ENCODE assay signal across 8 mouse cellular contexts in genomic region chr7:27329326-27329947, GRCm38 (mm10). TPM values are rescaled to one million over a fixed set of nuclear protein-coding genes. Genes with fewer than 3 reads are reported as not detected.
DNase-seq lines count a peak whose midpoint lies in the region; ATAC-seq and TF ChIP-seq lines count a peak whose summit lies in the region.

No protein-coding gene starts in this region.

- peak overlapping the region; percentile 65 for H3K4me3 ChIP-seq in bone marrow macrophage, adult 2 months (ENCODE audit: insufficient read depth, low read length)
- H3K4me3 ChIP-seq in forebrain, embryonic 12.5 days (replicated peaks), result peak overlapping the region; percentile 29
- peak overlapping the region; percentile 26 for H3K4me3 ChIP-seq in lung, embryonic 14.5 days (ENCODE audit: low read depth, low read length)
- H3K4me3 ChIP-seq in neural tube, embryonic 15.5 days (replicated peaks), result peak overlapping the region; percentile 26
- 0 out of 2 replicates have a peak overlapping the region, but pooled peaks have one; percentile 3 for H3K4me3 ChIP-seq in thymus, adult 2 months (ENCODE audit: control insufficient read depth, insufficient read depth, low read length)

- TF ChIP-seq POLR2A in bone marrow macrophage, adult 2 months (IDR thresholded peaks at IDR 0.05; ENCODE audit: borderline replicate concordance, low read depth, low read length), result no peak
- TF ChIP-seq POLR2A in thymus, adult 2 months (IDR thresholded peaks at IDR 0.05; ENCODE audit: control insufficient read depth, extremely low read depth, insufficient read depth, low read length, poor library complexity), result no peak

- ATAC-seq in CD4-positive, CD25-positive, alpha-beta regulatory T cell, adult 4 months, result peak; percentile 73
- peak; percentile 57 for ATAC-seq in forebrain, embryonic 12.5 days (ENCODE audit: low FRiP score)
- 0 out of 2 replicates have a peak, but pooled peaks have one; percentile 5 for ATAC-seq in lung, embryonic 14.5 days (ENCODE audit: insufficient read depth)
- ATAC-seq in neural tube, embryonic 15.5 days (ENCODE audit: low FRiP score), result peak; percentile 32

- H3K27me3 ChIP-seq in forebrain, embryonic 12.5 days, result peaks cover 100% of the 10 kb centered on the region
- H3K27me3 ChIP-seq in lung, embryonic 14.5 days (ENCODE audit: insufficient read depth, low read length), result peaks cover 61% of the 10 kb centered on the region
- peaks cover 97% of the 10 kb centered on the region for H3K27me3 ChIP-seq in neural tube, embryonic 15.5 days (replicated peaks)
- H3K27me3 ChIP-seq in thymus, adult 2 months (ENCODE audit: control insufficient read depth, insufficient read depth, low read length), result peaks cover 27% of the 10 kb centered on the region

- H3K4me1 ChIP-seq in bone marrow macrophage, adult 2 months (ENCODE audit: control insufficient read depth, insufficient read depth, low read length), result peaks cover 18% of the 10 kb centered on the region
- peaks cover 60% of the 10 kb centered on the region for H3K4me1 ChIP-seq in forebrain, embryonic 12.5 days
- H3K4me1 ChIP-seq in lung, embryonic 14.5 days (ENCODE audit: insufficient read depth), result peaks cover 20% of the 10 kb centered on the region; the same call in 1 of the 2 replicates
- peaks cover 66% of the 10 kb centered on the region for H3K4me1 ChIP-seq in neural tube, embryonic 15.5 days
- H3K4me1 ChIP-seq in thymus, adult 2 months (replicated peaks; ENCODE audit: control insufficient read depth, insufficient read depth, low read length), result peaks cover 42% of the 10 kb centered on the region

- no peaks in the 10 kb centered on the region for H3K9me3 ChIP-seq in forebrain, embryonic 12.5 days
- H3K9me3 ChIP-seq in lung, embryonic 14.5 days (ENCODE audit: low read depth, low read length), result no peaks in the 10 kb centered on the region
- H3K9me3 ChIP-seq in neural tube, embryonic 15.5 days (replicated peaks), result no peaks in the 10 kb centered on the region

- H3K9ac ChIP-seq in forebrain, embryonic 12.5 days, result no peak overlapping the region
- no peak overlapping the region for H3K9ac ChIP-seq in lung, embryonic 14.5 days
- no peak overlapping the region for H3K9ac ChIP-seq in neural tube, embryonic 15.5 days (replicated peaks)

- H3K36me3 ChIP-seq in forebrain, embryonic 12.5 days (replicated peaks), result no peaks in the 10 kb centered on the region
- peaks cover 18% of the 10 kb centered on the region; the same call in 1 of the 2 replicates for H3K36me3 ChIP-seq in lung, embryonic 14.5 days (ENCODE audit: insufficient read depth)
- H3K36me3 ChIP-seq in neural tube, embryonic 15.5 days, result no peaks in the 10 kb centered on the region
- H3K36me3 ChIP-seq in thymus, adult 2 months (ENCODE audit: control insufficient read depth, insufficient read depth, low read length), result no peaks in the 10 kb centered on the region

- H3K27ac ChIP-seq in bone marrow macrophage, adult 2 months (ENCODE audit: insufficient read depth, low read depth, low read length), result no peak overlapping the region
- H3K27ac ChIP-seq in forebrain, embryonic 12.5 days, result no peak overlapping the region
- no peak overlapping the region for H3K27ac ChIP-seq in lung, embryonic 14.5 days (ENCODE audit: low read depth)
- H3K27ac ChIP-seq in neural tube, embryonic 15.5 days (replicated peaks), result no peak overlapping the region
- no peak overlapping the region for H3K27ac ChIP-seq in thymus, adult 2 months (ENCODE audit: control insufficient read depth, insufficient read depth, low read length)

- TF ChIP-seq CTCF in bone marrow macrophage, adult 2 months (IDR thresholded peaks at IDR 0.05; ENCODE audit: low read depth, low read length), result no peak
- TF ChIP-seq CTCF in lung, embryonic 14.5 days (IDR thresholded peaks at IDR 0.05; ENCODE audit: low read depth), result peak; percentile 81
- TF ChIP-seq CTCF in thymus, adult 2 months (IDR thresholded peaks at IDR 0.05; ENCODE audit: borderline replicate concordance, control insufficient read depth, extremely low read depth, insufficient read depth, low read length, poor library complexity), result peak; percentile 88

- peak; percentile 63 for DNase-seq in heart, postnatal 25 days (ENCODE audit: low spot score)
- peak; percentile 86 for DNase-seq in layer of hippocampus, adult 11-12 months (ENCODE audit: low spot score)
- DNase-seq in lung, embryonic 14.5 days, result peak; percentile 96
- DNase-seq in thymus, adult 2 months, result peak; percentile 92

- intact Hi-C loops in heart, postnatal 25 days (cut with DNase I), result loop anchor here (2.0 to 5.0 kb wide), 2 partner anchors 27 to 37 kb away; no protein-coding TSS in a partner anchor

- H3K4me2 ChIP-seq in forebrain, embryonic 12.5 days, result peak overlapping the region; percentile 52
- peak overlapping the region; percentile 93 for H3K4me2 ChIP-seq in lung, embryonic 14.5 days
- H3K4me2 ChIP-seq in neural tube, embryonic 15.5 days, result peak overlapping the region; percentile 46

- WGBS in forebrain, embryonic 12.5 days, result 3% methylated on average over 45 of the region's 45 CpGs
- 5% methylated on average over 45 of the region's 45 CpGs for WGBS in lung, embryonic 14.5 days
- WGBS in neural tube, embryonic 15.5 days, result 5% methylated on average over 45 of the region's 45 CpGs
- WGBS in thymus, adult 2 months, result 5% methylated on average over 45 of the region's 45 CpGs

RNA-seq across cellular contexts. Expression of gene Ltbp4, which starts 8.1 kb away (rescaled TPM):
- 1 to 10 TPM in 1 of 2 experiments, under 1 TPM in 1; 0.77 to 2.0 TPM for polyA plus RNA-seq in CD4-positive, CD25-positive, alpha-beta regulatory T cell, adult 4 months (2017; shearing (Covaris generic))
- polyA plus RNA-seq in bone marrow macrophage, adult 2 months (2012; ENCODE audit: insufficient read depth, insufficient read length, missing spikeins), result 0.84 TPM in 1 of 2 replicates, not detected in the other
- 12.4 and 16.5 TPM in 2 replicates for polyA plus RNA-seq in forebrain, embryonic 12.5 days (2016; fragmentation: Nextera tagmentation; extraction: Ambion mirVana)
- 100 to 1,000 TPM; 210 to 247 TPM for total RNA-seq in heart, postnatal 25 days (2021)
- 73.5 and 86.0 TPM in 2 replicates for polyA plus RNA-seq in lung, embryonic 14.5 days (2014; fragmentation: Nextera tagmentation; extraction: Ambion mirVana)
- polyA plus RNA-seq in neural tube, embryonic 15.5 days (2015; fragmentation: Nextera tagmentation; extraction: Ambion mirVana), result 10.7 and 17.8 TPM in 2 replicates
- polyA plus RNA-seq in thymus, adult 2 months (2012; rRNA removed), result 48.3 and 77.5 TPM in 2 replicates

RNA-seq across cellular contexts. Expression of gene Shkbp1, which starts 26.4 kb away (rescaled TPM):
- 10 to 100 TPM; 49.2 to 76.0 TPM for polyA plus RNA-seq in CD4-positive, CD25-positive, alpha-beta regulatory T cell, adult 4 months (2017; shearing (Covaris generic))
- polyA plus RNA-seq in bone marrow macrophage, adult 2 months (2012; ENCODE audit: insufficient read depth, insufficient read length, missing spikeins), result 51.0 and 60.8 TPM in 2 replicates
- 77.1 and 81.2 TPM in 2 replicates for polyA plus RNA-seq in forebrain, embryonic 12.5 days (2016; fragmentation: Nextera tagmentation; extraction: Ambion mirVana)
- 1 to 10 TPM; 6.4 to 8.2 TPM for total RNA-seq in heart, postnatal 25 days (2021)
- 45.1 and 53.5 TPM in 2 replicates for polyA plus RNA-seq in lung, embryonic 14.5 days (2014; fragmentation: Nextera tagmentation; extraction: Ambion mirVana)
- 28.9 and 33.4 TPM in 2 replicates for polyA plus RNA-seq in neural tube, embryonic 15.5 days (2015; fragmentation: Nextera tagmentation; extraction: Ambion mirVana)
- polyA plus RNA-seq in thymus, adult 2 months (2012; rRNA removed), result 203 and 206 TPM in 2 replicates

RNA-seq across cellular contexts. Expression of gene Gm20479, which starts 27.8 kb away (rescaled TPM):
- not detected for polyA plus RNA-seq in CD4-positive, CD25-positive, alpha-beta regulatory T cell, adult 4 months (2017; shearing (Covaris generic))
- polyA plus RNA-seq in bone marrow macrophage, adult 2 months (2012; ENCODE audit: insufficient read depth, insufficient read length, missing spikeins), result 10.4 TPM in 1 of 2 replicates, not detected in the other
- 1.5 TPM in 1 of 2 replicates, not detected in the other for polyA plus RNA-seq in forebrain, embryonic 12.5 days (2016; fragmentation: Nextera tagmentation; extraction: Ambion mirVana)
- not detected for total RNA-seq in heart, postnatal 25 days (2021)
- polyA plus RNA-seq in lung, embryonic 14.5 days (2014; fragmentation: Nextera tagmentation; extraction: Ambion mirVana), result 0.73 and 1.6 TPM in 2 replicates
- not detected in 2 replicates for polyA plus RNA-seq in neural tube, embryonic 15.5 days (2015; fragmentation: Nextera tagmentation; extraction: Ambion mirVana)
- polyA plus RNA-seq in thymus, adult 2 months (2012; rRNA removed), result not detected in 2 replicates

Comparison
In these comparisons a context has a peak if more than half of its experiments do, and no peak if none do; other contexts are left out.
1. ATAC-seq: peak in every context shown above with its lines; median percentile 73 in CD4-positive, CD25-positive, alpha-beta regulatory T cell, adult 4 months; 57 in forebrain, embryonic 12.5 days; 32 in neural tube, embryonic 15.5 days; 5 in lung, embryonic 14.5 days.
2. H3K4me3 ChIP-seq: peak in every context shown above with its lines; median percentile 65 in bone marrow macrophage, adult 2 months; 29 in forebrain, embryonic 12.5 days; 26 in lung, embryonic 14.5 days; 26 in neural tube, embryonic 15.5 days; 3 in thymus, adult 2 months.